Mouse (Mus musculus) thymus, adult 2 months (tissue): Measurements from ENCODE around the gene Ddx54. TPM values are rescaled to one million over a fixed set of nuclear protein-coding genes. Genes with fewer than 3 reads are reported as not detected.
A peak's percentile ranks its signal among the peaks of the same experiment; 100 is the strongest.

Source experiments
- DNase-seq: peaks from one replicate; pipeline ENCODE4 v3.0.0; 2021
- H3K27ac ChIP-seq: fragments of 200-500 bp; 2 replicates; pipeline ENCODE4 v1.5.1; 2012; ENCODE audit warnings: low read length, control low read depth; ENCODE audit not compliant: control insufficient read depth, insufficient read depth
- H3K27me3 ChIP-seq: fragments of 200-500 bp; 2 replicates; pipeline ENCODE4 v1.6.1; 2012; ENCODE audit warnings: mild to moderate bottlenecking, low read length, moderate library complexity, mixed read lengths; ENCODE audit not compliant: control insufficient read depth, insufficient read depth
- H3K36me3 ChIP-seq: fragments of 200-500 bp; 2 replicates; pipeline ENCODE4 v1.6.1; 2012; ENCODE audit warnings: mild to moderate bottlenecking, low read length, moderate library complexity; ENCODE audit not compliant: control insufficient read depth, insufficient read depth
- H3K4me1 ChIP-seq: fragments of 200-500 bp; replicated peaks from 2 replicates; pipeline ENCODE4 v1.6.1; 2012; ENCODE audit warnings: low read length; ENCODE audit not compliant: control insufficient read depth, insufficient read depth
- H3K4me3 ChIP-seq: fragments of 200-500 bp; 2 replicates; pipeline ENCODE4 v1.5.1; 2012; ENCODE audit warnings: mild to moderate bottlenecking, low read length, control low read depth, moderate library complexity; ENCODE audit not compliant: control insufficient read depth, insufficient read depth
- CTCF ChIP-seq: fragments of 200-500 bp; IDR thresholded peaks from 2 replicates; pipeline ENCODE4 v1.5.1; 2012; ENCODE audit warnings: mild to moderate bottlenecking, control low read depth, low read length, moderate library complexity, borderline replicate concordance; ENCODE audit not compliant: control insufficient read depth, poor library complexity, insufficient read depth; ENCODE audit errors: extremely low read depth
- POLR2A ChIP-seq: fragments of 200-500 bp; IDR thresholded peaks from 2 replicates; pipeline ENCODE4 v1.6.1; 2012; ENCODE audit warnings: mild to moderate bottlenecking, low read length, control low read depth, moderate library complexity; ENCODE audit not compliant: control insufficient read depth, poor library complexity, insufficient read depth; ENCODE audit errors: extremely low read depth
- WGBS: fragments of 180-500 bp; shearing (Covaris S2); methylation state at CpG from one replicate; pipeline ENCODE4 v1.1.7; 2018; 5-methylcytosine and 5-hydroxymethylcytosine counted together
- polyA plus RNA-seq: library from polyadenylated mRNA; depleted of rRNA; stranded (reverse); fragments of >200 nt; gene quantifications from 2 replicates; pipeline ENCODE4 v1.2.3, GENCODE M21; 2012

Ddx54 gene
- polyA plus RNA-seq, 1 experiment = 429 TPM

DNA sequence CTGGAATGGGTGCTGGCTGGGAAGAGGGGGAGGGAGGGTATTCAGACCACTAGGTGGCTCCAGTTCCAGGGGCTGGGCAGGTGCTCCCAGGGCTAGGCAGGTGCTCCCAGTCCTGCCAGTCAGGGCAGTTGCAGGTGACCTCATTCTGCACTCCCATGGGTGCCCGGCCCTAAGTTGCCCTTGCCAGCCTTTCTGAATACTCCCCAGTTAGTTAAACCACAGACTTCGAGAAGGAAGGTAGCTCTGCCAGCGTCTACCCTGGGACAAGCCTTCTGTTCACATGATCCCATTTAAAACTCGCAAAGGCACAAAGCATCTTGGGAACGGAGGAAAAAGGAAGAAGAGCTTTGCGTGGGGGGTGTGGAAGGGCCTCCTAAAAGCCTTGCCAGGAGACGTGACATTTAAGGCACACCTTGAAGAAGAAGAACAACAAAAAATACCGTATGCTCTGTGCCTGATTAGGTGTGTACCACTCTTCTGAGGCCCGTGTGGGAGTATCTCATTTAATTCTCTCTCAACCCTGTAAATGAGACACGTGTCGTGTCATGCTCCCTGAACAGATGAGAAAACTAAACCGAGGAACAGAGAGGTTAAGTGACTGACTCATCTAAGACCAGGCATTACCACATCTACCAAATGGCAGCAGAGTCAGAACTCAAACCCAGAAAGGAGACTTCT, 35.4 kb downstream of the Ddx54 start:
- no peaks in the 10 kb centered on the region for H3K27me3 ChIP-seq
- DNase-seq = peak; percentile 54
- H3K4me3 ChIP-seq = no peak overlapping the region
- TF ChIP-seq POLR2A (no peak), CTCF (peak; percentile 64; the same call in 1 of the 2 replicates)
- H3K36me3 ChIP-seq = no peaks in the 10 kb centered on the region
- WGBS = 2% methylated on average over 12 of the region's 12 CpGs
- peak overlapping the region; percentile 61 for H3K27ac ChIP-seq
- H3K4me1 ChIP-seq = peaks cover 44% of the 10 kb centered on the region

DNA sequence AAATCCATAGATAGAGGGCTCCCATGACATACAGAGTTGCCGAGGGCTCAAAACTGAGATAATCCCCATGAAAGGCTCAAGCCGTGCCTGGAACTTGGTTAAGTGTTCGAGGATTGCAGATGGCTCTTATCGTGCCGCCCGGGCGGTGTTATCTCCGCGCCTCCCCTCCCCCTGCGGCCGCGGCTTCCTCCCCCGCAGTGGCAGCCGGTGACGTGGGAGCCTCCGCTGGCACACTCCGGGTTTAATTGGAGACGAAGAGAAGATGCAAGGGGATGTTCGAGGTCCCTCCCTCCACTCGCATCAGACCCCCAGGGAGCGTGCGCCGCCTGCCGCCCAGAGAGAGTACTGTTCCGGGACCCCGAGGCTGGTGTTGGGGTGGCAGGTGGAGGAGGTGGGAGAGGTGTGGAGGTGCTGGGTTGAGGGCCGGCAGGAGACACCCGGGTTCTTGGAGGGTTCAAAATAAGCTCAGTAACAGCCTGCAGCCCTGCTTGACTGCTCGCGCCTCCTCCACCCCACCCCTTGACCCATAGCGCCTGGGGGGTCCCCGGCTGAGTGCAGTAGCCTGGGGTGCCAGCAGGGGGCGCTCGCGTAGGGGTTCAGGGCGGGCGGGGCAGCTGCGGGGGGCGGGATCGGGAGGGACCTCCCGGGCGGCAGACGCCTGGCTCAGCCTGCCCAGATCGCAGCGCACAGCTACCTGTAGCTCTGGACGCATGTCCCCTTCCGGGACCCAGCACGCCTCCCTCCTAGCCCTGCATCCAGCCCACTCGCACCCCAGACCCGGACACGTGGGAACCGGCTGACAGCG, 36.2 kb downstream of the Ddx54 start, which contains the start of gene Rasal1:
Rasal1 (plus strand) TSS at position 244 of the 805 bp plus-strand sequence.
- peak within 1 kb of the TSS; percentile 67 for H3K4me3 ChIP-seq
- TF ChIP-seq POLR2A (0 out of 2 replicates have a peak, but pooled peaks have one; percentile 53), CTCF (peak; percentile 92)
- WGBS = under 1% methylated on average over 53 of the region's 53 CpGs
- peak; percentile 93 for DNase-seq
- H3K27me3 ChIP-seq = no peaks in the 10 kb centered on the region
- H3K36me3 ChIP-seq = no peaks in the 10 kb centered on the region
- H3K4me1 ChIP-seq = peaks cover 41% of the 10 kb centered on the region
- H3K27ac ChIP-seq = peak within 1 kb of the TSS; percentile 61

DNA sequence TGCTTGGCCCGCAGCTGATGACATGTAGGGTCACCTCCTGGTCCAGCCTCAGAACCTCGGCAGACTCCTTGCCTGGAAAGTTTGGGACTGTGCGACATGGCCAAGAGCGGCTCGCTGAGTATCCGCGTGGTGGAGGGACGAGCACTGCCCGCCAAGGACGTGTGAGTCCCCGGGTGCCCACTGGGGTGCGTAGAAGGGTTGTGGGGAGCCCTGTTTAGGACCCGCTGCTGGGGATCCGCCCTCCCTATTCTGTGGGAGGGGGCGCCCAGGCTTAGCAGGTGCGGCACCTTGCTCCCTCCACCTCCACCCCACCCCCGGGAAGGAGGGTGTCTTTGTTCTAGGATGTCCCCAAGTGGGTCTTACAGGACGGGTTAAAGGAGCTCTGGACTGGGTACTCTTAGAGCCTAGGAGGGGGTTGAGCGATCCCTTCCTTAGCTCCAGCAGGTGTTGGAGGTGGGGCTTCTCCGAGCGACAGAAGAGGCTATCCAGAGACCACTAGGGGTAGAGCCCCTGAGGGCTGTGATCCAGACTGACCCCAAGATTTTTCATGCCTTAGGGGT, 36.9 kb downstream of the Ddx54 start:
- DNase-seq = peak; percentile 63
- no peaks in the 10 kb centered on the region for H3K36me3 ChIP-seq
- TF ChIP-seq POLR2A = no peak
- peak; percentile 40; the same call in 1 of the 2 replicates for TF ChIP-seq CTCF
- H3K4me1 ChIP-seq = peaks cover 37% of the 10 kb centered on the region
- no peak overlapping the region for H3K27ac ChIP-seq
- peak overlapping the region; percentile 67 for H3K4me3 ChIP-seq
- no peaks in the 10 kb centered on the region for H3K27me3 ChIP-seq
- 3% methylated on average over 21 of the region's 21 CpGs for WGBS

DNA sequence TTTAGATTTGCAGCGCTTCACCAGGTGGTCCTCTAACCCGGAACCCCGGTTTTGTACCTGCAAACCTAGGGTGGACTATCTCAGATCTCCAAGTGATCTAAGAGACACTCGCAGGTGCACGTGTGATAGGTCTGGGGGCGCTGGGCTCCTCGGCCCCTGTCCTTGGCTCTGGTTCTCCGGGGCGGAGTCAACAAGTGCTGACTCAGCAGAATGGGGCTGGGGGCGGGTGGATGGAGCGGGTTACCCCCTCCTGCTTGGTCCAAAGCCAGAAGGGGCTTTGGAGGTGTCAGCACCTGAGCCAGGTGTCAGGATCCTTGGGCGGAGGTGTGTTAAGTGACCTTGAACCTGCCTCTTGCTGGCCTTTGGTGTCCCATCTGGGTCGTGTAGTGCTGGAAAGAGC, 37.4 kb downstream of the Ddx54 start:
- peak overlapping the region; percentile 67 for H3K4me3 ChIP-seq
- H3K27ac ChIP-seq = no peak overlapping the region
- 33% methylated on average over 13 of the region's 13 CpGs for WGBS
- no peak for TF ChIP-seq POLR2A
- no peak for TF ChIP-seq CTCF
- DNase-seq = peak; percentile 34
- no peaks in the 10 kb centered on the region for H3K27me3 ChIP-seq
- no peaks in the 10 kb centered on the region for H3K36me3 ChIP-seq
- peaks cover 37% of the 10 kb centered on the region for H3K4me1 ChIP-seq

DNA sequence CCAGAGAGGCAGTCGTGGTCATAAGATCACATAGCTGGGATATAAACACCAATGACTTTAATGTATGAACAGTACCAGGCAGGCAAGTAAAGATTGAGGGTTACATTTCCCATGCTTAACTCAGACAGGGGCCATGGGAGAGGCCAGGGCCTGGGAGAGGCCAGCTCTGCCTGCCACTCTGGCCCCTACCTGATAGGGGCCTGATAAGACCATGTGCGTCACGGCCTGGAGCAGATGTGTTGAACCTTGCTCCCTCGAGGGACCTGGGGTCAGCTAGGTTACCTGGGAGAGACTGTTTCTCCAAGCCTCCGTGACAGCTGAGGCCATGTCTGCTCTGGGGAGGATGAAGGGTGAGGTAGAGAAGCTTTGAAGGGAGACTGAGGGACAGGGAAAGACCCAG, 38.7 kb downstream of the Ddx54 start:
- no peak overlapping the region for H3K27ac ChIP-seq
- H3K4me1 ChIP-seq = peaks cover 34% of the 10 kb centered on the region
- no peaks in the 10 kb centered on the region for H3K27me3 ChIP-seq
- DNase-seq = no peak
- WGBS = 96% methylated on average over 5 of the region's 5 CpGs
- TF ChIP-seq CTCF = no peak
- no peak for TF ChIP-seq POLR2A
- H3K36me3 ChIP-seq = no peaks in the 10 kb centered on the region
- no peak overlapping the region for H3K4me3 ChIP-seq
